Mouse (Mus musculus): ENCODE measurements around the gene Fzr1. TPM values are rescaled to one million over a fixed set of nuclear protein-coding genes. Genes with fewer than 3 reads are reported as not detected.

The Fzr1 gene
- total RNA-seq, 1 experiment from 2014 or later, result 24.8 TPM

DNA sequence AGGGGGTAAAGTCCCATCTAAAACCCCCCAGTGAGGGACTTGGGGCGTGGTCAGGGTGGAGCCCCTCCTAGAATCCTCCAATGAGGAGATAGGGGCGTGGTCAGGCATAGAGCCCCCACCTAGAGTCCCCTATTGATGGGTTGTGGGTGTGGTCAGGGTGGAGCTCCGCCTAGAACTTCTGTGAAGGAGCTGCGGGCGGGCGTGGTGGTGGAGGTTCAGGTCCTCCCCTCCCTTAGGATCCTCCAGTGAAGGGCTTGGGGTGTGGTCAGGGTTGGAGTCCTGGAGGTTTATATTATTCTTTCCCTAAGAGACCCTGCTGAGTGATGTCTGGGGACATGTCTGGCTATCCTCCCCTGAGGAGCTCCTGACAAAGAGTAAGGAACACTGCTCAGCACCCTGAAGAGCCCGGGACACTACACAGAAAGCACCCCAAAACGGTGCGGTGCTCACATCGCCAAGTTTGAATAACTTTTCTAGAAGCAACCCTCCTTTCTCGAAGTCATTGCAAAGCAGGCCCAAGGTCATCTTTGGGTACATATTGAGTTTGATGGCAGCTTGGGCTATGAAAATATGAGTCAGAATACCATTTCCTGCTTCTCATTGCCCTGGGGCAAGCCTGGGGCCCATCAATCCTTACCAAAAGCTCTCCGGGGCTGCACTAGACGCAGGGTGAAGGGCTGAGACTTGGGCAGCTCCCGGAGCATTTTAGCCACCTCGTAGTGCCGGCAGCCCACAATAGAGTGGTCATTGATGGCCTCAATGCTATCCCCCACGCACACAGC, 37.6 kb downstream of the Fzr1 start:
- no peak for ATAC-seq (replicated peaks; ENCODE audit: low read depth, poor library complexity, severe bottlenecking)

GRCm38 (mm10) chr10:81336558-81336957, 41.8 kb downstream of the Fzr1 start:
- ATAC-seq (replicated peaks; ENCODE audit: low read depth, poor library complexity, severe bottlenecking), result no peak

- no peak for ATAC-seq (replicated peaks; ENCODE audit: low read depth, poor library complexity, severe bottlenecking)
Observed at GRCm38 (mm10) chr10:81335393-81336340, 42.6 kb downstream of the Fzr1 start.

GRCm38 (mm10) chr10:81334324-81334723, 44.0 kb downstream of the Fzr1 start:
- no peak for ATAC-seq (replicated peaks; ENCODE audit: low read depth, poor library complexity, severe bottlenecking)

GRCm38 (mm10) chr10:81332277-81332676, 46.0 kb downstream of the Fzr1 start:
- no peak for ATAC-seq (replicated peaks; ENCODE audit: low read depth, poor library complexity, severe bottlenecking)

DNA sequence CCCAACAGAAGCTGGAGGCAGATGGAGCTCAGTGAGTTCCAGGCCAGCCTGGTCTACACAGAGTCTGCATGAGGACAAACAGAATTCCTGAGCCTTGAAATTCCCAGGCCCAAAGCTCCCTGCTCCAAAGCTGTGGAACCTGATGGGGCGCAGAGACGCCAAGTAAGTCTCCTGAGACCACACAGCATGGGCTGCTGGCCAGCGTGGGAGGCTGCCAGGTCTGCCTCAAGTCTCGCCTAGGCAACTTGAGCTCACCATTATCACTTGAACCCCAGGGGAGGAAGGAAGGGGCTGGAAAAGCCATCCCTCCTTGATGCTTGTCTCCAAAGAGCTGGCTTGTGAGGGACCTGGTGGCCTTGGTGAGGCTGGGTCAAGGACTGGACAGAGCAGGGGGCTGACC, 48.3 kb downstream of the Fzr1 start:
- ATAC-seq (replicated peaks; ENCODE audit: low read depth, poor library complexity, severe bottlenecking), result no peak

DNA sequence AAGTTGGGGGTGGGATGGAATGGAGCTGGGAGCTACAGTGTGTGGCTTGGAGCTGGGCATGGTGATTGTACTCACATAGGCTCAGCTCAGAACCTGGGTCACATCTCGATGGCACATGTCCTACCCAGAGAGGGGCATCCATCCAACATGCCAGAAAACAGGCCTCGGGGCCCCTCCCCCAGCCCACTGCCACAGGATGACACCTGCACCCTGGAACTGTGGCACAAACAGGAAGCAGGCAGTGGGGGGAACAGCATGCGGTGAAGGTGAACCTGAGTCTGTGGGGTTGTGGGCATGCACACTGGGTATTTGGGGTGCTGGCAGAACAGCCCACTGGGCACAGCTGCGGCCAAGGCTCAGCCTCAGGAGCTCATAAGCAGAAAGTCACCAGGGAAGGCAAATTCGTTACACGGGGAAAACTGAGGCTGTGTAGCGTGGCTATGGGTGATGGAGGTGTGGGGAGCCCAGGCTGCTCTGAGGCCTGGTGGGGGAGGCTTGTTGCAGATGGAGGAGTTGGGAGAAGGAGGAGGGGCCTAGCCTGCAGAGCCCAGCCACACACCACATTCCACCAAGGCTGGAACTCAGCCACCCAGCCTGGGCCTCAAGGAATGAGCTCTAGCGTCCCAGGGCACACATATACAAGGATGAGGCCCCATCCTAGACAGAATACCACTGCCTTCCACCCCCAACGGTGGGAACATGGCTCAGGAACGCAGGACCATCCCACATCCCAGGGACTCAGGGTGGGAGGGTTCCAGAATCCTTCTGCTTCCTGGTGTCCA, 48.9 kb downstream of the Fzr1 start:
- ATAC-seq (replicated peaks; ENCODE audit: low read depth, poor library complexity, severe bottlenecking), result peak; percentile 31

- ATAC-seq (replicated peaks; ENCODE audit: low read depth, poor library complexity, severe bottlenecking), result peak; percentile 59
Observed at GRCm38 (mm10) chr10:81328386-81328785, 49.9 kb downstream of the Fzr1 start, which contains the start of gene Tbxa2r. Tbxa2r (plus strand) TSS chr10:81328731.

GRCm38 (mm10) chr10:81327959-81328358, 50.4 kb downstream of the Fzr1 start:
- ATAC-seq (replicated peaks; ENCODE audit: low read depth, poor library complexity, severe bottlenecking), result no peak; the same call in 1 of the 2 replicates

- ATAC-seq (replicated peaks; ENCODE audit: low read depth, poor library complexity, severe bottlenecking), result peak; percentile 51
Observed at GRCm38 (mm10) chr10:81326858-81327257, 51.5 kb downstream of the Fzr1 start.

GRCm38 (mm10) chr10:81325781-81326180, 52.5 kb downstream of the Fzr1 start:
- no peak for ATAC-seq (replicated peaks; ENCODE audit: low read depth, poor library complexity, severe bottlenecking)

DNA sequence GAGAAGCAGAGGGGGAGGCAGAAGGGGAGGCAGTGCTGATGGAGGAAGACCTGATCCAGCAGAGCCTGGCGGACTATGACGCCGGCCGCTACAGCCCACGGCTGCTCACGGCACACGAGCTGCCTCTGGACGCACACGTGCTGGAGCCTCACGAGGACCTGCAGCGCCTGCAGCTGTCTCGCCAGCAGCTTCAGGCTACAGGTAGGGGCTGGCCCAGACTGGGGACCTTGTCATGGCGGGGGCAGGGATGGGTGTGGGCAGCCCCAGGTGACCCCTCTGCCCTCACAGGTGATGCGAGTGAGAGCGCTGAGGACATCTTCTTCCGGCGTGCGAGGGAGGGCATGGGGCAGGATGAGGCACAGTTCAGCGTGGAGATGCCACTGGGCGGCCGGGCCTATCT, 53.1 kb downstream of the Fzr1 start:
- ATAC-seq (replicated peaks; ENCODE audit: low read depth, poor library complexity, severe bottlenecking), result no peak

- no peak for ATAC-seq (replicated peaks; ENCODE audit: low read depth, poor library complexity, severe bottlenecking)
Observed at GRCm38 (mm10) chr10:81323791-81324530, 54.4 kb downstream of the Fzr1 start.

DNA sequence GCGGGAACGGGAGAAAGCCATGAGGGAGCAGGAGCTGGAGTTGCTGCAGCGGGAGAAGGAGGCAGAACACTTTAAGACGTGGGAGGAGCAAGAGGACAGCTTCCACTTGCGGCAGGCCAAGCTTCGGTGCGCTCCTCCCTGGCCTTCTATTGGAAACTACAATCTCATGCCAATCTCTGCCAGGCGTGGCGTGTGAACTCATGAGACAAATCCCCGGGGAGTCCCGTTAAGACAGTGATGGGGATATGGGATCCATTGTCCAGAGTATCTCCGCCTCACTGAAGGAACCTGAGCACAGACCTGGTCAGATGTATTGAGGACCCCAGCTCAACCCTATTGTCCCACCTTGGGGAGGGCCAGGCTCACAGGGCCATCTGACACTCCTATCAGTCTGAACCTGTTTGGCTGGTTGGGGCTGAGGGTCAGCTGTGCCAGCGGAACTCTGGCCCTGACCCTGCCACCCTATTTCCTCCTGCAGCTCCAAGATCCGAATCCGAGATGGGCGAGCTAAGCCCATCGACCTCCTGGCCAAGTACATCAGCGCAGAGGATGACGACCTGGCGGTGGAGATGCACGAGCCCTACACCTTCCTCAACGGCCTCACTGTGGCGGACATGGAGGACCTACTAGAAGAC, 55.1 kb downstream of the Fzr1 start:
- no peak for ATAC-seq (replicated peaks; ENCODE audit: low read depth, poor library complexity, severe bottlenecking)

- ATAC-seq (replicated peaks; ENCODE audit: low read depth, poor library complexity, severe bottlenecking), result no peak
Observed at GRCm38 (mm10) chr10:81322444-81322843, 55.9 kb downstream of the Fzr1 start.

DNA sequence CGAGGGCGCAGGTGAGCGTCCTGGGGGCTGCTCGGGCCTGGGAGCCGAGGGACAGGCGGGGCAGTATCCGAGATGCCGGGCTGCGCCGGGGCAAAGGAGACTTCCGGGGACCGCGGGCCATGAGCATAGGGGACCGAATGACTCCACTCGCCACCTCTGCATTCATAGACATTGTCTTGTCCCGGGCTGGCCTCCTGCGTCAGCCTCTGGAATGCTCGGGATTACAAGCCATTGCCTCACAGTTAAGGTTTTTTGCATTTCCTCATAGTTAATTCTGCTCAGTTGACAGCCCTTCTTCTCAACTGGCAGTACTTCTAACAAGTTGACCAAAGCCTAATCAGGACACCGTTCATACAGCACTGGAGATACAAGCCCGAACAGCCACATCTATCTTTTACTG, 56.9 kb downstream of the Fzr1 start:
- no peak for ATAC-seq (replicated peaks; ENCODE audit: low read depth, poor library complexity, severe bottlenecking)

- peak; percentile 76 for ATAC-seq (replicated peaks; ENCODE audit: low read depth, poor library complexity, severe bottlenecking)
Observed at GRCm38 (mm10) chr10:81320550-81321347, 57.6 kb downstream of the Fzr1 start, which contains the start of gene Cactin. Cactin (plus strand) TSS chr10:81321103.

All from common myeloid progenitor, adult 5-6 weeks (primary cell).